ENCODE assay signal across 8 mouse cellular contexts in genomic region chr10:127666501-127667268, GRCm38 (mm10). TPM values are rescaled to one million over a fixed set of nuclear protein-coding genes. Genes with fewer than 3 reads are reported as not detected.
DNase-seq lines count a peak whose midpoint lies in the region; ATAC-seq lines count a peak whose summit lies in the region.

TSS of gene Nemp1 (plus strand) at chr10:127666901.

- ATAC-seq in frontal cortex, adult (ENCODE audit: low TSS enrichment) = peak; percentile 13

- H3K27me3 ChIP-seq in hindbrain, embryonic 10.5 days (ENCODE audit: insufficient read depth, poor library complexity, severe bottlenecking) = peaks cover 82% of the 10 kb centered on the region

- WGBS in hindbrain, embryonic 10.5 days = under 1% methylated on average over 69 of the region's 73 CpGs

- no peaks in the 10 kb centered on the region for H3K9me3 ChIP-seq in hindbrain, embryonic 10.5 days

- H3K36me3 ChIP-seq in hindbrain, embryonic 10.5 days = peaks cover 20% of the 10 kb centered on the region; the same call in 1 of the 2 replicates

- peak within 1 kb of the TSS; percentile 69 for H3K4me3 ChIP-seq in hindbrain, embryonic 10.5 days

- peak within 1 kb of the TSS; percentile 90 for H3K27ac ChIP-seq in hindbrain, embryonic 10.5 days

- DNase-seq in MN1 (ENCODE audit: low spot score) = peak; percentile 73
- peak; percentile 84 for DNase-seq in cerebellum, adult 9-10 months
- peak; percentile 77 for DNase-seq in hindbrain, embryonic 10.5 days (ENCODE audit: low spot score)
- peak; percentile 65 to 74 for DNase-seq in layer of hippocampus, postnatal 10 days (ENCODE audit: low spot score in 2 of 2)
- DNase-seq in lung, postnatal 14 days = peak; percentile 89
- DNase-seq in ovary, postnatal 14 days (ENCODE audit: low spot score) = peak; percentile 75
- peak; percentile 82 for DNase-seq in thymus, postnatal 14 days

- peaks cover 78% of the 10 kb centered on the region for H3K4me1 ChIP-seq in hindbrain, embryonic 10.5 days (replicated peaks)

RNA-seq across cellular contexts. Expression of gene Nemp1, which starts in this region (rescaled TPM):
- 7.7 and 10.2 TPM in 2 replicates for polyA plus RNA-seq in hindbrain, embryonic 10.5 days (2016; fragmentation: Nextera tagmentation; extraction: Ambion mirVana)
- 1 to 10 TPM; 4.0 to 5.5 TPM for total RNA-seq in layer of hippocampus, postnatal 10 days (2021)

Comparison
In these comparisons a context has a peak if more than half of its experiments do, and no peak if none do; other contexts are left out.
1. Peak in every context shown above with its lines: DNase-seq, ATAC-seq, H3K4me3 ChIP-seq and H3K27ac ChIP-seq.